Mouse (Mus musculus) forebrain, embryonic 16.5 days (tissue): Measurements from ENCODE around the gene B230118H07Rik. TPM values are rescaled to one million over a fixed set of nuclear protein-coding genes. Genes with fewer than 3 reads are reported as not detected.

Experiments
- ATAC-seq: fragments of 200-750 bp; cut with Nextera tagmentation; 2 replicates; pipeline ENCODE4 v1.8.0; 2017; ENCODE audit warnings: mild to moderate bottlenecking, moderate library complexity
- H3K27ac ChIP-seq: fragments of 300-500 bp; sonication (generic); 2 replicates; pipeline ENCODE4 v1.5.1; 2014; ENCODE audit warnings: low read length, control low read depth
- H3K27me3 ChIP-seq: fragments of 300-500 bp; sonication (generic); replicated peaks from 2 replicates; pipeline ENCODE4 v1.6.1; 2014; ENCODE audit warnings: low read length; ENCODE audit not compliant: control insufficient read depth, insufficient read depth
- H3K36me3 ChIP-seq: fragments of 300-500 bp; sonication (generic); 2 replicates; pipeline ENCODE4 v1.6.1; 2014; ENCODE audit not compliant: control insufficient read depth, insufficient read depth
- H3K4me1 ChIP-seq: fragments of 300-500 bp; sonication (generic); replicated peaks from 2 replicates; pipeline ENCODE4 v1.6.1; 2014; ENCODE audit warnings: low read length; ENCODE audit not compliant: control insufficient read depth, insufficient read depth
- H3K4me2 ChIP-seq: fragments of 300-500 bp; sonication (generic); 2 replicates; pipeline ENCODE4 v1.6.1; 2014; ENCODE audit warnings: mild to moderate bottlenecking, low read length, control low read depth
- H3K4me3 ChIP-seq: fragments of 300-500 bp; sonication (generic); replicated peaks from 2 replicates; pipeline ENCODE4 v1.5.1; 2014; ENCODE audit warnings: mild to moderate bottlenecking, low read length, control low read depth
- H3K9ac ChIP-seq: fragments of 300-500 bp; sonication (generic); replicated peaks from 2 replicates; pipeline ENCODE4 v1.6.1; 2014; ENCODE audit warnings: low read depth, low read length, control low read depth
- H3K9me3 ChIP-seq: fragments of 300-500 bp; sonication (generic); 2 replicates; pipeline ENCODE4 v1.6.1; 2016; ENCODE audit warnings: low read length; ENCODE audit not compliant: control insufficient read depth
- WGBS: fragments of 180-500 bp; shearing (Covaris S2); extraction: QIAGEN DNeasy Blood & Tissue Kit; methylation state at CpG from one replicate; pipeline ENCODE4 v1.1.7; 2014; 5-methylcytosine and 5-hydroxymethylcytosine counted together
- polyA plus RNA-seq: library from polyadenylated mRNA; unstranded; fragments of >200 nt; fragmentation: Nextera tagmentation; extraction: Ambion mirVana; gene quantifications from 2 replicates; pipeline ENCODE4 v1.2.1, GENCODE M21; 2015

The B230118H07Rik gene
- polyA plus RNA-seq, 1 experiment from 2014 or later = 44.4 TPM

DNA sequence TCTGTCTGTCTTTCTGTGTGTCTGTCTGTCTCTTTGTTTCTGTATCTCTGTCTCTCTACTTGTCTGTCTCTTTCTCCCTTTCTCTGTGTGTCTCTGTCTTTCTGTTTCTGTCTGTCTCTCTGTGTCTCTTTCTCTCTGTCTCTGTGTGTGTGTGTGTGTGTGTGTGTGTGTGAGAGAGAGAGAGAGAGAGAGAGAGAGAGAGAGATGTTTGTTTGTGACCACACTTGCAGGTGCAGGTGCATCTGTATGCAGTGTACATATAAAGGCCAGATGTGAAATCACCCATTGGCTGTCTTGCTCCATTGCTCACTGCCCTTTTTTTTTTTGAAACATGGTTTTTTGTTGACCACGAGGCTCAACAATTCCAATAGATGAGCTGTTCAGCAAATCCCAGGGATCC is 1.1 kb upstream of the B230118H07Rik start:
- peaks cover 5% of the 10 kb centered on the region; the same call in 1 of the 2 replicates for H3K27me3 ChIP-seq
- H3K4me2 ChIP-seq = no peak overlapping the region
- no peak overlapping the region for H3K27ac ChIP-seq
- no peak overlapping the region for H3K4me3 ChIP-seq
- no peaks in the 10 kb centered on the region for H3K9me3 ChIP-seq
- H3K36me3 ChIP-seq = no peaks in the 10 kb centered on the region
- H3K9ac ChIP-seq = no peak overlapping the region
- 69% methylated on average over 1 of the region's 1 CpGs for WGBS
- H3K4me1 ChIP-seq = peaks cover 6% of the 10 kb centered on the region; the same call in 1 of the 2 replicates
- no peak for ATAC-seq

DNA sequence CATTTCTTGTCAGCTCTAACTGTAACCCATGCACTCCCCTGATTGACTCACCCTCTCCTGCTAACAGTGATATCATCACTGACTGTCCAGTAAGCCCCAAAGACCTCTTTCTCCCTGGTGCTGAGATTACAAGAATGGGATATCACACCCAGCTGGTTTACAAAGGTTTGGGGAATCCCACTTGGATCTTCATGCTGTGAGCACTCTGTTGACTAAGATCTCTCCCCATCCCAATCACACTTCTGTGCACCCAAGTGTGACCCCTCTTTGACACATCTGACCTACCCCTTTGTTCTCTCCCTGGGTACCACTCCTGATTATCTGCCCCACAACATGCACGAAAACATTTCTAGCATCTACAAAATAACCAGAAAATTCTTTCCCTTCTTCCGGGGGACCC is 971 bp downstream of the B230118H07Rik start:
- Histone ChIP-seq H3K27ac (no peak overlapping the region), H3K36me3 (no peaks in the 10 kb centered on the region), H3K9ac (no peak overlapping the region), H3K9me3 (no peaks in the 10 kb centered on the region), H3K4me3 (no peak overlapping the region), H3K4me1 (peaks cover 6% of the 10 kb centered on the region; the same call in 1 of the 2 replicates), H3K27me3 (peaks cover 5% of the 10 kb centered on the region; the same call in 1 of the 2 replicates), H3K4me2 (no peak overlapping the region)
- no peak for ATAC-seq
- WGBS = 63% methylated on average over 2 of the region's 2 CpGs

- no peaks in the 10 kb centered on the region; the same call in 1 of the 2 replicates for H3K27me3 ChIP-seq
- H3K27ac ChIP-seq = no peak overlapping the region
- whole genome bisulfite sequencing = 85% methylated on average over 1 of the region's 1 CpGs
- ATAC-seq = no peak
- H3K36me3 ChIP-seq = no peaks in the 10 kb centered on the region
- no peak overlapping the region for H3K4me3 ChIP-seq
- no peak overlapping the region for H3K9ac ChIP-seq
- no peak overlapping the region for H3K4me2 ChIP-seq
- no peaks in the 10 kb centered on the region for H3K9me3 ChIP-seq
- H3K4me1 ChIP-seq = 0 out of 2 replicates have a peak, but pooled peaks cover 6% of the 10 kb centered on the region
Measured at GRCm38 (mm10) chr2:101645841-101646240, 3.5 kb downstream of the B230118H07Rik start.

- 50% methylated on average over 3 of the region's 3 CpGs for WGBS
- Histone ChIP-seq H3K4me1 (no peaks in the 10 kb centered on the region; the same call in 1 of the 2 replicates), H3K4me3 (no peak overlapping the region), H3K36me3 (no peaks in the 10 kb centered on the region), H3K27ac (no peak overlapping the region), H3K9me3 (no peaks in the 10 kb centered on the region), H3K4me2 (no peak overlapping the region), H3K9ac (no peak overlapping the region), H3K27me3 (no peaks in the 10 kb centered on the region)
- peak; percentile 90 for ATAC-seq
Measured at GRCm38 (mm10) chr2:101639840-101640350, 9.4 kb downstream of the B230118H07Rik start.

GRCm38 (mm10) chr2:101638979-101639839 is 10.1 kb downstream of the B230118H07Rik start:
- no peaks in the 10 kb centered on the region for H3K36me3 ChIP-seq
- 56% methylated on average over 7 of the region's 7 CpGs for WGBS
- H3K4me2 ChIP-seq = no peak overlapping the region

DNA sequence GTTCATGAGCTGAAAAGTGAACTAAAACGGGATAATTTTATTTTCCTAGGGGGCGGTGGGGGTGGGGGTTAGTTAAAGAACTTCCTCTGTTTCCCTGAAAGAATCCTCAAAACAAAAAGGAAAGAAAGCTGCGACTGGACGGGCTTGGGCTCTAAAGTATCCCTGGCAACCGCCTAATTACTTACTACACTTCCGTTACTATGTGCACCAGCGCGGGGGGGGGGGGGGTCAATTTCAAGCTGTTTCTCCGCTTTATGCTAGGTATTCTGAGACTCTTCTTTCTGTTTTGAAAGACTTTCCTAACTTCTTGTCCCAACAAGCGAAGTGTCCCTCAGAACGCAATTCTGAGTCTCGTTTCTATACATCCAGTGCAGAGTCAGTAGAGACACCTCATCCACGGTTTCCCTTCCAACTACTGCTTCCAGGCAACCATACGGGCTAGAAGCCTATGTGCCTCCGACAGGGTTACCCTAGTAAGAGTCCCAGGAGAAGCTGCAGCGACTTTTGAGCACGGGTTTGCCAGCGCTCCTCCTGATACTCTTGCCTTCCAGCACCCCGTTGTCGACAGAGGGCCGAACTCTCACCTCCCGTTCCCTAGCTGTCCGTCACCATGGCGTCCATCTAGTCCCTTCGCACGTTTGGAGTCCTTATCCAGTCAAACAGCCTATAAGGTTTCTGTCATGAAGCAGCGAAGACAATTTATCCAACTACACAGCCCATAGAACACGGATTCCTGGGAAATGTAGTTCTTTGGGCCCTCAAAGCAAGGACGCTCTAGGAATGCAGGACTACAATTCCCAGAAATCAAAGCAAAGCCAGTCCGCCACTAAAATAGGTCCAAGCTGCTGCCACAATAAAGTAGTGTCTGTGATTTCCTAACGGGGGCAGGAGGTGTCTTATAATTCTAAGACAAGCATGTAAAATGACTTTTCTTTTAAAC is 20.8 kb downstream of the B230118H07Rik start:
- peak overlapping the region; percentile 82 for H3K4me2 ChIP-seq
- WGBS = under 1% methylated on average over 31 of the region's 31 CpGs
- peak overlapping the region; percentile 88 for H3K4me3 ChIP-seq
- no peaks in the 10 kb centered on the region for H3K9me3 ChIP-seq
- H3K36me3 ChIP-seq = no peaks in the 10 kb centered on the region
- H3K4me1 ChIP-seq = peaks cover 6% of the 10 kb centered on the region
- H3K9ac ChIP-seq = peak overlapping the region; percentile 84
- ATAC-seq = peak; percentile 100
- H3K27me3 ChIP-seq = 0 out of 2 replicates have a peak, but pooled peaks cover 3% of the 10 kb centered on the region
- H3K27ac ChIP-seq = peak overlapping the region; percentile 93

More at GRCm38 (mm10) chr2:101638979-101639839, 10.1 kb downstream of the B230118H07Rik start:
- H3K4me1 ChIP-seq = no peaks in the 10 kb centered on the region; the same call in 1 of the 2 replicates
- H3K9me3 ChIP-seq = no peaks in the 10 kb centered on the region
- H3K27ac ChIP-seq = no peak overlapping the region
- no peak overlapping the region for H3K4me3 ChIP-seq
- peak; percentile 82 for ATAC-seq
- no peak overlapping the region for H3K9ac ChIP-seq
- no peaks in the 10 kb centered on the region for H3K27me3 ChIP-seq

GRCm38 (mm10) chr2:101627227-101627626 is 22.1 kb downstream of the B230118H07Rik start:
- no peak overlapping the region for H3K4me3 ChIP-seq
- H3K36me3 ChIP-seq = no peaks in the 10 kb centered on the region
- H3K27me3 ChIP-seq = 0 out of 2 replicates have a peak, but pooled peaks cover 3% of the 10 kb centered on the region
- ATAC-seq = no peak
- peaks cover 6% of the 10 kb centered on the region for H3K4me1 ChIP-seq
- no peak overlapping the region for H3K4me2 ChIP-seq
- H3K9me3 ChIP-seq = no peaks in the 10 kb centered on the region
- no peak overlapping the region for H3K9ac ChIP-seq
- H3K27ac ChIP-seq = no peak overlapping the region

GRCm38 (mm10) chr2:101624526-101624925 is 24.8 kb downstream of the B230118H07Rik start, which contains the start of gene Rag2:
Gene Rag2, plus strand, starts transcription at chr2:101624718.
- no peak within 1 kb of the TSS for H3K4me3 ChIP-seq
- H3K27ac ChIP-seq = no peak within 1 kb of the TSS
- H3K4me1 ChIP-seq = peaks cover 6% of the 10 kb centered on the region
- no peak for ATAC-seq
- no peak within 1 kb of the TSS for H3K4me2 ChIP-seq
- 60% methylated on average over 4 of the region's 4 CpGs for WGBS
- H3K9ac ChIP-seq = no peak within 1 kb of the TSS
- no peaks in the 10 kb centered on the region for H3K36me3 ChIP-seq
- no peaks in the 10 kb centered on the region for H3K27me3 ChIP-seq
- H3K9me3 ChIP-seq = no peaks in the 10 kb centered on the region
